Mouse (Mus musculus) WW6 (cell line): ENCODE measurements at regions not wholly inside any gene's neighbourhood (a gene's known extent, or its start where the extent isn't known, plus 50 kb on each side); places are given as distances from the start of the nearest gene placed in this dataset.
A peak's percentile ranks its signal among the peaks of the same experiment; 100 is the strongest.

Experiments
- DNase-seq: peaks from one replicate; pipeline ENCODE4 v3.0.0-alpha.2; 2013; ENCODE audit warnings: low read depth, low spot score

- DNase-seq: no peak
These were observed 1795.2 kb upstream of the Gm37988 start for GRCm38 (mm10) chr1:3012530-3012929.

- DNase-seq: peak; percentile 39
These were observed 1744.9 kb upstream of the Gm37988 start for GRCm38 (mm10) chr1:3062759-3063158.

GRCm38 (mm10) chr1:3094375-3094774 is 1713.3 kb upstream of the Gm37988 start:
- DNase-seq: no peak

- no peak for DNase-seq
These were observed 1712.8 kb upstream of the Gm37988 start for GRCm38 (mm10) chr1:3094910-3095309.

GRCm38 (mm10) chr1:3113564-3113963 is 1694.1 kb upstream of the Gm37988 start:
- DNase-seq: no peak

- no peak for DNase-seq
These were observed 1687.9 kb upstream of the Gm37988 start for GRCm38 (mm10) chr1:3119498-3120391.

GRCm38 (mm10) chr1:3120392-3120690 is 1687.4 kb upstream of the Gm37988 start:
- DNase-seq: no peak

- DNase-seq: no peak
These were observed 1686.4 kb upstream of the Gm37988 start for GRCm38 (mm10) chr1:3121288-3121687.

- DNase-seq: no peak
These were observed 1685.9 kb upstream of the Gm37988 start for GRCm38 (mm10) chr1:3121745-3122144.
